Mouse (Mus musculus): ENCODE measurements around the gene Gm28038.

DNA sequence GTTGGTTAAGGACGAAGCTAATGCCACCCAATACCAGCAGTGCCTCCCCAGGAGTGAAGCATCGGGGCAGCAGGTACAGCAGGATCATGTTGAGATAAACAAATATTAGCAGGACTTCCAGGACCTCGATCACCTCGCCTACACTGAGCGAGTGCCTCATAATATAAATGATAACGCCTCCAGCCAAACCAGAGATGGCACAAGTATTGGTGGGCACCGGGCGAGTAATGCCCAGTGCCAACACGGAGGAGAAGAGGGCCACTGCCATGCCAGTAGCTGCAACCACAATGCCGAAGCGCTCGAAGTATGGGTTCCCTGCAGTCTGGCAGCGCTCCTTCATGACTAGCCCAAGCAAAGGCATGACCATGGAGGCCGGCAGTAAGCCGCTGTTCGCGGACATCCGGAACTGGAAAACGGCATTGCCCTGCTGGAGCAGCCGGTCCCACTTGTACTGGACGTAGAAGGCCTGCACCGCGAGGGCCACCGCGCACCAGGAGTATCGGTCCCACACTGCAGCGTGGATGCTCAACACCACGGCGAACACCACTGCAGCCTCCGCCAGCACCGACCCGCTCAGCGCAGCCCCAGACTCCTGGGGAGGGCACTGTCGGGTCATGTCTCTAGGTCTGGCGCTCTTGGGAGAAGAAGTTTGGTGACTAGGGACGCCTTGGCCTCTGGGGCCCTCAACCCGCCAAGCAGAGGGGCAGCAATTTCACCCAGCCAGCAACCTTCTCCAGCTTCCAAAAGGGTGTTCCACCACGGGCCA, 4.8 kb downstream of the Gm28038 start:
- TF ChIP-seq CTCF (conservative IDR thresholded peaks at IDR 0.05; ENCODE audit: insufficient read depth, insufficient read length, low read depth, low read length) (no peak), POLR2A (IDR thresholded peaks at IDR 0.05; ENCODE audit: low read depth, low read length) (no peak)
